Mouse (Mus musculus): ENCODE measurements at regions not wholly inside any gene's neighbourhood (a gene's known extent, or its start where the extent isn't known, plus 50 kb on each side); places are given as distances from the start of the nearest gene placed in this dataset.
"Not testable (repeated sequence)": the region's sequence is repeated elsewhere in the genome, so short reads cannot be mapped to it uniquely, and the experiment has no call there.

DNA sequence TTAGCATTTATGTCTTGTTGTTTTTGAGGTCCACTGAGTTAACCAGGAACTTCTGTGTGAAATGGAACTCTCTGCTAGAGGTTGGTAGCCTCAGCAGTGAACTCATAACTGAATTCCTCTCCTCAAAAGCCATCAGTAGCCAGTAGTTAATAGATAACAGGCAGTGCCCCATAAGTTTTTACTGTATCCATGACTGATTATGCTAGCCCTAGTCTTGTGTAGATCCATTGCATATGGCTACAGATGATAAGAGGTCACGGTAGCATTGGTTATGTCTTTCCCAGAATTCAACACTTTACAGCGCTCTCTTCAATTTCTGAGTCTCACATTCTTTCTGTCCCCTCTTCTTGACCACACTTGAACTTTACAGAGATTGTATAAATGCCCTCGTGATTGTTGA is 499.7 kb upstream of the Dab2 start:
- 92% methylated on average over 3 of the region's 3 CpGs for WGBS

GRCm38 (mm10) chr15:5811154-5811732 is 488.3 kb upstream of the Dab2 start:
- Histone ChIP-seq H3K27ac (ENCODE audit: insufficient read depth, low read depth, low read length) (no peak overlapping the region), H3K36me3 (ENCODE audit: control insufficient read depth, insufficient read depth, low read length) (no peaks in the 10 kb centered on the region), H3K27me3 (replicated peaks; ENCODE audit: control insufficient read depth, insufficient read depth, low read length) (no peaks in the 10 kb centered on the region), H3K4me1 (ENCODE audit: control insufficient read depth, insufficient read depth, low read length) (no peaks in the 10 kb centered on the region), H3K4me3 (ENCODE audit: insufficient read depth, low read depth, low read length) (no peak overlapping the region)
- WGBS, result 72% methylated on average over 9 of the region's 9 CpGs
- DNase-seq, result no peak
- no peak for TF ChIP-seq POLR2A (IDR thresholded peaks at IDR 0.05; ENCODE audit: low read depth, low read length)
- TF ChIP-seq CTCF (conservative IDR thresholded peaks at IDR 0.05; ENCODE audit: insufficient read depth, insufficient read length, low read depth, low read length), result no peak

More for the DNA sequence above, 499.7 kb upstream of the Dab2 start:
- TF ChIP-seq POLR2A (IDR thresholded peaks at IDR 0.05; ENCODE audit: low read depth, low read length), result no peak
- Histone ChIP-seq H3K36me3 (ENCODE audit: control insufficient read depth, insufficient read depth, low read length) (no peaks in the 10 kb centered on the region), H3K4me3 (ENCODE audit: insufficient read depth, low read depth, low read length) (no peak overlapping the region), H3K27me3 (replicated peaks; ENCODE audit: control insufficient read depth, insufficient read depth, low read length) (no peaks in the 10 kb centered on the region), H3K4me1 (ENCODE audit: control insufficient read depth, insufficient read depth, low read length) (no peaks in the 10 kb centered on the region), H3K27ac (ENCODE audit: insufficient read depth, low read depth, low read length) (no peak overlapping the region)
- DNase-seq, result no peak

GRCm38 (mm10) chr15:5811958-5812357 is 487.6 kb upstream of the Dab2 start:
- no peak for DNase-seq
- H3K36me3 ChIP-seq (ENCODE audit: control insufficient read depth, insufficient read depth, low read length), result no peaks in the 10 kb centered on the region
- H3K27ac ChIP-seq (ENCODE audit: insufficient read depth, low read depth, low read length), result no peak overlapping the region
- WGBS, result 89% methylated on average over 1 of the region's 1 CpGs
- H3K4me3 ChIP-seq (ENCODE audit: insufficient read depth, low read depth, low read length), result no peak overlapping the region
- no peaks in the 10 kb centered on the region for H3K27me3 ChIP-seq (replicated peaks; ENCODE audit: control insufficient read depth, insufficient read depth, low read length)
- no peaks in the 10 kb centered on the region for H3K4me1 ChIP-seq (ENCODE audit: control insufficient read depth, insufficient read depth, low read length)
- TF ChIP-seq POLR2A (IDR thresholded peaks at IDR 0.05; ENCODE audit: low read depth, low read length) (no peak), CTCF (conservative IDR thresholded peaks at IDR 0.05; ENCODE audit: insufficient read depth, insufficient read length, low read depth, low read length) (no peak)

GRCm38 (mm10) chr15:5817901-5818576 is 481.5 kb upstream of the Dab2 start:
- no peaks in the 10 kb centered on the region for H3K27me3 ChIP-seq (replicated peaks; ENCODE audit: control insufficient read depth, insufficient read depth, low read length)
- WGBS, result 53% methylated on average over 7 of the region's 7 CpGs
- TF ChIP-seq POLR2A (IDR thresholded peaks at IDR 0.05; ENCODE audit: low read depth, low read length) (no peak), CTCF (conservative IDR thresholded peaks at IDR 0.05; ENCODE audit: insufficient read depth, insufficient read length, low read depth, low read length) (no peak)
- H3K27ac ChIP-seq (ENCODE audit: insufficient read depth, low read depth, low read length), result no peak overlapping the region
- H3K4me1 ChIP-seq (ENCODE audit: control insufficient read depth, insufficient read depth, low read length), result no peaks in the 10 kb centered on the region
- no peak overlapping the region for H3K4me3 ChIP-seq (ENCODE audit: insufficient read depth, low read depth, low read length)
- DNase-seq, result no peak
- no peaks in the 10 kb centered on the region for H3K36me3 ChIP-seq (ENCODE audit: control insufficient read depth, insufficient read depth, low read length)

DNA sequence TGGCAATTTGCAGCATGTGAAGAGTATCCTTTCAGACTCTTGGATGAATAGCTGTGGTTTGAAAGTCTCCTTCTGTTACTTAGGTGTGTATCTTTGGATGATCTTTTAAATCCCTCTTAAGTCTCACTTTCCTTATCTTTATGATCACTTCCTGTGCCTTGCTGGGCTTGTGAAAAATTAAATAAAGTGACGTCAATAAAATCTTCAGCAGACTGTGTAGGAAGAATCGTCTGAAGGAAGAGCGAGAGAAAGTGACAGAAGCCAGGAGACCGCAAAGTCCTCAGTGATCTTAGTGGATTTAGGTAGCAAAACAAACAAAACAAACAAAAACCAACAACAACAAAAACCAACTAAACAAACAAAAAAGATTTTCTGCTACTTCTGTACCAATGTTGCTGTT is 459.6 kb upstream of the Dab2 start:
- Histone ChIP-seq H3K36me3 (ENCODE audit: control insufficient read depth, insufficient read depth, low read length) (no peaks in the 10 kb centered on the region), H3K4me1 (ENCODE audit: control insufficient read depth, insufficient read depth, low read length) (no peaks in the 10 kb centered on the region), H3K4me3 (ENCODE audit: insufficient read depth, low read depth, low read length) (no peak overlapping the region), H3K27me3 (replicated peaks; ENCODE audit: control insufficient read depth, insufficient read depth, low read length) (no peaks in the 10 kb centered on the region), H3K27ac (ENCODE audit: insufficient read depth, low read depth, low read length) (no peak overlapping the region)
- TF ChIP-seq CTCF (conservative IDR thresholded peaks at IDR 0.05; ENCODE audit: insufficient read depth, insufficient read length, low read depth, low read length) (no peak), POLR2A (IDR thresholded peaks at IDR 0.05; ENCODE audit: low read depth, low read length) (no peak)
- DNase-seq, result no peak
- WGBS, result 73% methylated on average over 4 of the region's 4 CpGs

DNA sequence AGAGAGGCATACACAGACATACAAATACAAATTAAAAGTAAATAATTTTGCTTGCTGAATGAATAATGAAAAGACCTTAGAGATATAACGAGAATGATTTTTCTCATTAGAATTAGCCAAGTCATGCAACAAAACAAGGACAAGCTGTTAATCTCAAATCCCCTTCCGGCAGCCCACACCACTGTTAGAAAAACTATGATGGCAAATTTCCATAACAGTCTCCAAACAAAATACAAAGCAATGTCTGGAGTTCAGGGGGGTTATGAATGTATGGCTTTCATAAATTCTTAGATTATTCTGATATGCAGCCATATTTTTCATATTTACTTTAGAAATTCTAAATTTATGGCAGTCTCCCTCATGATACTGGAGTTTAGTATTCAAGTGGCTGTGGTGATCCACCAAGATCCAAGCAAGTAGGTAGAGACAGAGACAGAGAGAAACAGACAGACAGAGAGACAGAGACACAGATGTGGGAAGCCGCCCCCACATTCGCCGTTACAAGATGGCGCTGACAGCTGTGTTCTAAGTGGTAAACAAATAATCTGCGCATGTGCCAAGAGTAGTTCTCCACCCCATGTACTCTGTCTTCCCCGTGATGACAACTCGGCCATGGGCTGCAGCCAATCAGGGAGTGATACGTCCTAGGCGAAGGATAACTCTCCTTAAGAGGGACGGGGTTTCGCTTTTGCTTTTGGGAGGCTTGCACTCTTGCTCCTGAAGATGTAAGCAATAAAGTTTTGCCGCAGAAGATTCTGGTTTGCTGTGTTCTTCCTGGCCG is 458.0 kb upstream of the Dab2 start:
- not testable (repeated sequence) for H3K4me1 ChIP-seq (ENCODE audit: control insufficient read depth, insufficient read depth, low read length); H3K27ac ChIP-seq (ENCODE audit: insufficient read depth, low read depth, low read length); H3K27me3 ChIP-seq (replicated peaks; ENCODE audit: control insufficient read depth, insufficient read depth, low read length); H3K36me3 ChIP-seq (ENCODE audit: control insufficient read depth, insufficient read depth, low read length); H3K4me3 ChIP-seq (ENCODE audit: insufficient read depth, low read depth, low read length)
- 86% methylated on average over 15 of the region's 15 CpGs for WGBS
- DNase-seq, result peak; percentile 12

DNA sequence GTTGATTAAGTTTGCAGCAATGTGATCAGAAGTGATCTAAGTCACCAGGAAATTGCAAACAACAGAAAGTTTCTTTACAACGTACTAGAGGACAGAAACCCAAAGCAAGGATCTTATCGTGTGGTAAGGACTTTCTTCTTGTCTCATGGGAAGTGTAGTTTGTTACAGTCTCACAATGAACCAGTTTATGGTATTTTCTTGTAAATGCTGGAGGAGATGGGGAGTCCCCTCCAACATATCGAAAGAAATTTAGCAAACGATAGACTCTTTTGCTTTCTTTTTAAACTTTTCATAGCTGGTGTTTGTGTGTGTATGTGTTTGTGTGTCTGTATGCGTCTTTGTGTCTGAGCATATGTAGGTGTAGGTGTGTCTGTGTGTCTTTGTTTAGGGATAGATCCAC is 453.0 kb upstream of the Dab2 start:
- no peak for DNase-seq
- no peak for TF ChIP-seq CTCF (conservative IDR thresholded peaks at IDR 0.05; ENCODE audit: insufficient read depth, insufficient read length, low read depth, low read length)
- TF ChIP-seq POLR2A (IDR thresholded peaks at IDR 0.05; ENCODE audit: low read depth, low read length), result no peak
- Histone ChIP-seq H3K27ac (ENCODE audit: insufficient read depth, low read depth, low read length) (no peak overlapping the region), H3K27me3 (replicated peaks; ENCODE audit: control insufficient read depth, insufficient read depth, low read length) (no peaks in the 10 kb centered on the region), H3K4me1 (ENCODE audit: control insufficient read depth, insufficient read depth, low read length) (no peaks in the 10 kb centered on the region), H3K4me3 (ENCODE audit: insufficient read depth, low read depth, low read length) (no peak overlapping the region), H3K36me3 (ENCODE audit: control insufficient read depth, insufficient read depth, low read length) (no peaks in the 10 kb centered on the region)
- 94% methylated on average over 5 of the region's 5 CpGs for WGBS

All from kidney, adult 2 months (tissue).